Mouse (Mus musculus) frontal cortex, postnatal 25 days (tissue): ENCODE measurements around the gene Rnf144b.

Experiments used
- DNase-seq, 2 experiments: peaks; one replicate each; pipeline ENCODE4 v3.0.0; 2022; ENCODE audit warnings: low spot score in 2 of 2

Gene Rnf144b

GRCm38 (mm10) chr13:47218351-47218750, 95.9 kb downstream of the Rnf144b start:
- no peak for DNase-seq

GRCm38 (mm10) chr13:47220426-47220825, 98.0 kb downstream of the Rnf144b start:
- no peak for DNase-seq

GRCm38 (mm10) chr13:47223576-47224538, 101.4 kb downstream of the Rnf144b start:
- DNase-seq: no peak

GRCm38 (mm10) chr13:47224648-47225323, 102.3 kb downstream of the Rnf144b start:
- no peak for DNase-seq

GRCm38 (mm10) chr13:47225324-47225697, 102.9 kb downstream of the Rnf144b start:
- DNase-seq: no peak

GRCm38 (mm10) chr13:47225802-47226201, 103.3 kb downstream of the Rnf144b start:
- no peak for DNase-seq

GRCm38 (mm10) chr13:47226521-47226920, 104.1 kb downstream of the Rnf144b start:
- no peak for DNase-seq

GRCm38 (mm10) chr13:47228201-47228600, 105.7 kb downstream of the Rnf144b start:
- no peak for DNase-seq

- DNase-seq: no peak
These were observed 106.3 kb downstream of the Rnf144b start for GRCm38 (mm10) chr13:47228626-47229190.

GRCm38 (mm10) chr13:47232163-47232562, 109.7 kb downstream of the Rnf144b start:
- no peak for DNase-seq

GRCm38 (mm10) chr13:47237376-47237775, 114.9 kb downstream of the Rnf144b start:
- no peak for DNase-seq

- no peak for DNase-seq
These were observed 115.7 kb downstream of the Rnf144b start for GRCm38 (mm10) chr13:47238131-47238530.

- no peak for DNase-seq
These were observed 121.1 kb downstream of the Rnf144b start for GRCm38 (mm10) chr13:47243569-47243968.

- DNase-seq: peak; percentile 35 to 38
These were observed 122.3 kb downstream of the Rnf144b start for GRCm38 (mm10) chr13:47244771-47245170.

GRCm38 (mm10) chr13:47246459-47246858, 124.0 kb downstream of the Rnf144b start:
- DNase-seq: no peak

- no peak for DNase-seq
These were observed 124.8 kb downstream of the Rnf144b start for GRCm38 (mm10) chr13:47247156-47247800.

- no peak for DNase-seq
These were observed 126.0 kb downstream of the Rnf144b start for GRCm38 (mm10) chr13:47248289-47249010.

GRCm38 (mm10) chr13:47250615-47251014, 128.2 kb downstream of the Rnf144b start:
- no peak for DNase-seq

- no peak for DNase-seq
These were observed 128.8 kb downstream of the Rnf144b start for GRCm38 (mm10) chr13:47251114-47251764.

- no peak for DNase-seq
These were observed 131.3 kb downstream of the Rnf144b start for GRCm38 (mm10) chr13:47253711-47254110.

GRCm38 (mm10) chr13:47259297-47259696, 136.8 kb downstream of the Rnf144b start:
- DNase-seq: no peak
